Mouse (Mus musculus): Measurements from ENCODE around the gene Gm49384. TPM values are rescaled to one million over a fixed set of nuclear protein-coding genes. Genes with fewer than 3 reads are reported as not detected.

Gene Gm49384
- polyA plus RNA-seq, 1 experiment from 2014 or later: 51.4 TPM

DNA sequence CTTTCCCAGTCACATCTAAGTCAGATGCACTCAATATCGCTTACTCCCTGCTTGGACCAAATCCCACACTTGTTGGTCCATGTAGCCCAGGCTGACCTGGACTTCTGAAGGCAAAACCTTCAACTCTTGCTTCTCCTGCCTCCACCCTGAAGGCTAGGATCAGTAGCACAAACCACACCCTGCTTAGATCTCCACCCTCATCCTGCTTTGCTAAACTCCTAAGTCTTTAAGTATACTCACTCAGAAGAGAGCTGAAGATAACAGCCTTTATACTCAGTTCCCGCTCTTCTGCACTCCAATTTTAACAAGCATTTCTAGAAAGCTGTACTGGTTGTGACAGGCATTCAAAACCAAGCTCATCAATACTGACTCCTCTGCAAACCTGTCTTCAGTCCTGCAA, 47.0 kb downstream of the Gm49384 start:
- peaks cover 5% of the 10 kb centered on the region for H3K4me1 ChIP-seq
- H3K9me3 ChIP-seq (replicated peaks): no peaks in the 10 kb centered on the region
- H3K27ac ChIP-seq (replicated peaks): no peak overlapping the region
- WGBS: 92% methylated on average over 2 of the region's 2 CpGs
- H3K36me3 ChIP-seq: peaks cover 29% of the 10 kb centered on the region
- no peak for DNase-seq (ENCODE audit: low spot score)
- no peaks in the 10 kb centered on the region for H3K27me3 ChIP-seq (ENCODE audit: low read depth, poor library complexity, severe bottlenecking)
- H3K4me3 ChIP-seq: peak overlapping the region; percentile 83; the same call in 1 of the 2 replicates

DNA sequence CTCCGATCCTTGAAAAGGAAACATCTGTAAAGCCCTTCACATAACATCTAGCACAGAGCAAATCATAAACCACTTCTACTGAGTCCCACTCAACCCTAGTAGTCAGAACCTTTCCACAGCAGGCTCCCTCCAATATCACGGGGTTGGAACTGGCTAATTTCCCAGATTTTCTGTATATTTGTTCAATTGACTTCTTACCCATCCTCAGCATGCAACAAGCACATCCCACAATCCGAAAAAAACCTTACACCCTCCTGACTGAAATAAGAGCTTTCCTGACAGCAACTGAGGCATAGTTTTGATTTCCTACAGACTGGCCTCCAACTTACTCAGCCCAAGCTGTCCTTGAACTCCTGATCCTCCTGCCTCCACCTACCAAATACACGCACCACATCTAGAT, 47.6 kb downstream of the Gm49384 start:
- Histone ChIP-seq H3K27ac (replicated peaks) (no peak overlapping the region), H3K4me3 (no peak overlapping the region), H3K36me3 (peaks cover 29% of the 10 kb centered on the region), H3K4me1 (peaks cover 5% of the 10 kb centered on the region), H3K27me3 (ENCODE audit: low read depth, poor library complexity, severe bottlenecking) (no peaks in the 10 kb centered on the region), H3K9me3 (replicated peaks) (no peaks in the 10 kb centered on the region)
- no peak for DNase-seq (ENCODE audit: low spot score)
- 82% methylated on average over 4 of the region's 4 CpGs for WGBS

DNA sequence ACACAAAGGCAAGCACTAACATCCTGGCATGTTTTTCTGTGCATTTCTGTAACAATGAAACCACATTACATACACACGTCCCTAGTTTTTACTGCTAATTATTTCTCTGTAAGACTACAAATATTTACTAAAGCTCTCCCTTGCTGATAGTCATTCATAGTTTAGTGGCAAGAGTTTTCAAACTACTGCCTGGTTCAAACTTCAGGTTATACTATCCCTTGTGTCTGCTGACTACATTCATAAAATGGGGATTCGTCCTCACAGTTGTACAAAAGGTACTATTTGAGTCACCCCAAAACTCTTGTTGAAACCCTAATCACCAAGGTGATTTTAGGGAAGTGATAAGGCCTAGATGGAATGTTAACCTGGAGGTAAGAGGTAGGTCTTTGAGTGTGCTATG, 48.1 kb downstream of the Gm49384 start:
- DNase-seq (ENCODE audit: low spot score): no peak
- Histone ChIP-seq H3K27ac (replicated peaks) (no peak overlapping the region), H3K4me3 (no peak overlapping the region), H3K27me3 (ENCODE audit: low read depth, poor library complexity, severe bottlenecking) (no peaks in the 10 kb centered on the region), H3K9me3 (replicated peaks) (no peaks in the 10 kb centered on the region), H3K4me1 (peaks cover 5% of the 10 kb centered on the region), H3K36me3 (peaks cover 29% of the 10 kb centered on the region)
- WGBS: 89% methylated on average over 2 of the region's 2 CpGs

DNA sequence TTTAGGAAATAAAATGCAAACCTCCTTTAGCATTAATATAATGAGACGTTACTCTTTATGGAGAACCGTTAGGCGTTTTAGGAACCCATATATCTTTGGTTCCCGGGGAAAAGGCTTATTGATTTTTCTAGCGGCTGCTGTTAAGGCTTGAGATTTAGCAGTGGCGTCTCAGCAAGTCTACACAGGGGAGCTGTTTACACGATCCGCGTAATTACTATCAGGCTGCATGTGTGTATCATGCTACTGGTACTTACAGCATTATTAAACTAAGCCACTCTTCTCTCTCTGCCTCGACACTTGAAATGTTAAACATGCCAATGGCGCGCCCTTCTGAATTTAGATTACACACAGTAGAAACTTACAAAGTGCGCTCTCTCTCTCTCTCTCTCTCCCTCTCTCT, 54.0 kb downstream of the Gm49384 start:
- H3K9me3 ChIP-seq (replicated peaks): no peaks in the 10 kb centered on the region
- H3K36me3 ChIP-seq: no peaks in the 10 kb centered on the region
- no peaks in the 10 kb centered on the region for H3K4me1 ChIP-seq
- no peak overlapping the region for H3K27ac ChIP-seq (replicated peaks)
- WGBS: 86% methylated on average over 13 of the region's 13 CpGs
- DNase-seq (ENCODE audit: low spot score): no peak
- no peak overlapping the region for H3K4me3 ChIP-seq
- no peaks in the 10 kb centered on the region for H3K27me3 ChIP-seq (ENCODE audit: low read depth, poor library complexity, severe bottlenecking)

DNA sequence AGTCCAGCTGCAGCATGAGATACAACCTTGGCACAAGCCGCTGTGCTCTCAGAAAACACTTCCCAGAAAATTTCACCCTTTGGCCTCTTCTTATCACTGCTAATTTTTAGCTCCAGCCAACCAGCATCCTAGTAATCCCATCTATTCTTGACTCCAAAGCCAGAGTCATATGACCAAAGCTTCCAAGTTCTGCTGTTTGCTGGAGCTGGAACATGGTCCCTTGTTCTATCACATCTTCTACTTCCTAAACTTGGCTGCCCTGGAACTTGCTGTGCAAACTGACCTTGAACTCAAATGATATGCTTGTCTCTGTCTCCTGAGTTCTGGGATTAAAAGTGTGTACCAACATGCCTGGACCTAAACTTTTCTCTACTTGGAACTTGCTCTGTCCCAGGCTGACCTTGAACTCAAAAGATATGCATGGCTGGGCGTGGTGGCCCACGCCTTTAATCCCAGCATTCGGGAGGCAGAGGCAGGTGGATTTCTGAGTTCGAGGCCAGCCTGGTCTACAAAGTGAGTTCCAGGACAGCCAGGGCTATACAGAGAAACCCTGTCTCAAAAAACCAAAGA, 56.8 kb downstream of the Gm49384 start:
- Histone ChIP-seq H3K27me3 (ENCODE audit: low read depth, poor library complexity, severe bottlenecking) (no peaks in the 10 kb centered on the region), H3K9me3 (replicated peaks) (no peaks in the 10 kb centered on the region), H3K36me3 (no peaks in the 10 kb centered on the region), H3K27ac (replicated peaks) (no peak overlapping the region), H3K4me1 (peaks cover 9% of the 10 kb centered on the region; the same call in 1 of the 2 replicates), H3K4me3 (no peak overlapping the region)
- WGBS: 91% methylated on average over 5 of the region's 5 CpGs
- no peak for DNase-seq (ENCODE audit: low spot score)

DNA sequence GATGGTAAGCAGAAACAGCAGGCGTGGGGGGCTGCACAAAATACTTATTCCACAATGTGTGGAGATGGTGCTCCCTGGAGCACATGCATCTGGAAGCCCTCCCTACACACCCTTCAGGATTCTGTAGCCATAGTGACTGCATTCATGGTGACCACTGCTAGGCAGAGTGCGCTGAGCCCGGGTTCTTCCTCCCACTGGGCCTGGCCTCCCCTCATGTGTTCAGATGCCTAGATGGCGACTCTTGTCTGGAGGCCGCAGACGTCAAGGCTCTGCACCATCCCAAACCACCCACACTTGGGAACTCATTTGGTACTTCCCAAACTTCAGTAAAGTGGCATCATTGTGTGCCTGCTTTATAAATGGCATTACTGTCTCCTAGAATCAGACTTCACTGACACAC, 60.6 kb downstream of the Gm49384 start:
- WGBS: 66% methylated on average over 6 of the region's 6 CpGs

DNA sequence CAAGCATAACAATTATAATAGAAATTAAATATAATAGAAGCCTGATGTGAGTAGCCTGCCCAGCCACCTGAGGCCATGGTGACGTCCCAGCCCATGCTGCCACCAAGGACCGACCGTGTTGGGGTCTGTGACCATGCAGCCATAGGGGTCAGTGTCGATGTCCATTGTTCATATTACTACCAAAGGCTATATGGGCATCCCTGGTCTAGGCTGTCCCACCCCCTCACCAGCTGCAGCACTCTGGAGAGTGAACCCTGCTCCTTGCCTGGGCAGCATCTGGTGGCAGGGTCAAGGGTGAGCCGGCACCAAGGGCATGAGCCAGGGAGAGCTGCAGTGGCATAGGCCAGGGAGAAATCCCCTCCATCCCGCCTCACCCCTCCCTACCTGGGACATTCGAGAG, 64.2 kb downstream of the Gm49384 start:
- no peaks in the 10 kb centered on the region for H3K27me3 ChIP-seq (ENCODE audit: low read depth, poor library complexity, severe bottlenecking)
- no peaks in the 10 kb centered on the region for H3K36me3 ChIP-seq
- no peak overlapping the region for H3K27ac ChIP-seq (replicated peaks)
- no peak overlapping the region for H3K4me3 ChIP-seq
- H3K9me3 ChIP-seq (replicated peaks): no peaks in the 10 kb centered on the region
- no peak for DNase-seq (ENCODE audit: low spot score)
- H3K4me1 ChIP-seq: peaks cover 9% of the 10 kb centered on the region; the same call in 1 of the 2 replicates
- WGBS: 88% methylated on average over 7 of the region's 7 CpGs

More for the DNA sequence above, 60.6 kb downstream of the Gm49384 start:
- H3K27me3 ChIP-seq (ENCODE audit: low read depth, poor library complexity, severe bottlenecking): no peaks in the 10 kb centered on the region
- no peaks in the 10 kb centered on the region for H3K9me3 ChIP-seq (replicated peaks)
- no peak overlapping the region for H3K4me3 ChIP-seq
- no peak for DNase-seq (ENCODE audit: low spot score)
- H3K27ac ChIP-seq (replicated peaks): no peak overlapping the region
- peaks cover 9% of the 10 kb centered on the region; the same call in 1 of the 2 replicates for H3K4me1 ChIP-seq
- H3K36me3 ChIP-seq: no peaks in the 10 kb centered on the region

Small RNA genes within 50 kb of the gene (microRNA-seq; reads per million reads assigned to microRNA genes)
- gene Gm47287: not detected
- 1.5 reads per million for gene Gm47295

Other genes with a start within 250 kb of the Gm49384 start
- gene Rps29, start 45.1 kb downstream of the Gm49384 start, polyA plus RNA-seq (2016; fragmentation: Nextera tagmentation; extraction: Ambion mirVana): 1,159 and 1,322 TPM in 2 replicates
- gene Lrr1, start 35.5 kb downstream of the Gm49384 start, polyA plus RNA-seq (2016; fragmentation: Nextera tagmentation; extraction: Ambion mirVana): 33.3 and 35.8 TPM in 2 replicates
- gene Rpl36al, start 20.2 kb downstream of the Gm49384 start, polyA plus RNA-seq (2016; fragmentation: Nextera tagmentation; extraction: Ambion mirVana): 467 and 542 TPM in 2 replicates
- 32.6 and 34.3 TPM in 2 replicates for gene Mgat2, start 20.1 kb downstream of the Gm49384 start, polyA plus RNA-seq (2016; fragmentation: Nextera tagmentation; extraction: Ambion mirVana)
- 49.8 and 57.0 TPM in 2 replicates for gene Gm49383, start 7.2 kb downstream of the Gm49384 start, polyA plus RNA-seq (2016; fragmentation: Nextera tagmentation; extraction: Ambion mirVana)
- 17.0 TPM in 2 replicates for gene Dnaaf2, start 5.8 kb downstream of the Gm49384 start, polyA plus RNA-seq (2016; fragmentation: Nextera tagmentation; extraction: Ambion mirVana)
- gene Pole2, start 23.9 kb upstream of the Gm49384 start, polyA plus RNA-seq (2016; fragmentation: Nextera tagmentation; extraction: Ambion mirVana): 28.8 and 34.5 TPM in 2 replicates
- 2.5 and 3.1 TPM in 2 replicates for gene Klhdc1, start 36.9 kb upstream of the Gm49384 start, polyA plus RNA-seq (2016; fragmentation: Nextera tagmentation; extraction: Ambion mirVana)
- gene Klhdc2, start 92.4 kb upstream of the Gm49384 start, polyA plus RNA-seq (2016; fragmentation: Nextera tagmentation; extraction: Ambion mirVana): 208 and 218 TPM in 2 replicates
- gene Nemf, start 152.9 kb upstream of the Gm49384 start, polyA plus RNA-seq (2016; fragmentation: Nextera tagmentation; extraction: Ambion mirVana): 96.6 and 97.2 TPM in 2 replicates
- 32.2 and 34.4 TPM in 2 replicates for gene Arf6, start 167.9 kb upstream of the Gm49384 start, polyA plus RNA-seq (2016; fragmentation: Nextera tagmentation; extraction: Ambion mirVana)
- 1.2 and 1.3 TPM in 2 replicates for gene Gm9887, start 168.2 kb upstream of the Gm49384 start, polyA plus RNA-seq (2016; fragmentation: Nextera tagmentation; extraction: Ambion mirVana)

Measured in midbrain, embryonic 10.5 days (tissue).